Mouse (Mus musculus): Measurements from ENCODE around the gene Trmo.

The Trmo gene

GRCm38 (mm10) chr4:46389013-46389611, at the start of gene Trmo:
Trmo (minus strand) TSS chr4:46389437.
- peak; percentile 99 for DNase-seq (ENCODE audit: low read depth)

DNA sequence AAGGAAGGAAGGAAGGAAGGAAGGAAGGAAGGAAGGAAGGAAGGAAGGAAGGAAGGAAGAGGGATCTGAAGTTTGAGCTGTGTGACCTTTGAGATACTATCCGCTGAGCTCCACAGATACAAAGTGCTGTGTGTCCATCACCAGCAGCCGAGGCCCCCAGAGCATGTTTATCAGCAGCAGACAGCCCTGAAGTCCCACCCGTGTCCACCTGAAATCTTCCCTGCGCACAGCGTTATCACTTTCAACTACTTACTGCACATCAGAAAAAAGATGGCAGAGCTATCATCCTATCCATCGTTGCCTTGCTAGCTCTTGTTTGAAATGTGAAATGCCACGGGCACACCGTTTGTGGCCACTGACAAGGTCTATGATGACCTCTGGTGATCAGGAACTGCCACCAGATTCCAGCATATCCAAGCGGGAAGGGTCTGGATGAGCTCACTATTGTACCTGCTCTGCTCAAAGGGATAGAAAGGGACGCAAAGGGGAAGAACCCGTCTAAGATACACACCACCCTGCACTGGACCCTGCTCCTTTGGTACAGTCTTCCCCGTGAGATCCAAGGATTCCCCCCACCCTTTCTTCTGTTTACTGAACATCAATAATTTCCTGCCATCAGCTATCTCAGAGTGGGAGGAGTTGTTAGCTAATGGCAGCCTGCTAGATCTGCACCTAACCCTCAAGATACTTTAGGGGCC, 43.3 kb upstream of the Trmo start:
- DNase-seq (ENCODE audit: low read depth): no peak

- no peak for DNase-seq (ENCODE audit: low read depth)
Observed at GRCm38 (mm10) chr4:46428903-46429499, 39.8 kb upstream of the Trmo start.

- peak; percentile 82 for DNase-seq (ENCODE audit: low read depth)
Observed at GRCm38 (mm10) chr4:46422625-46423024, 33.4 kb upstream of the Trmo start.

DNA sequence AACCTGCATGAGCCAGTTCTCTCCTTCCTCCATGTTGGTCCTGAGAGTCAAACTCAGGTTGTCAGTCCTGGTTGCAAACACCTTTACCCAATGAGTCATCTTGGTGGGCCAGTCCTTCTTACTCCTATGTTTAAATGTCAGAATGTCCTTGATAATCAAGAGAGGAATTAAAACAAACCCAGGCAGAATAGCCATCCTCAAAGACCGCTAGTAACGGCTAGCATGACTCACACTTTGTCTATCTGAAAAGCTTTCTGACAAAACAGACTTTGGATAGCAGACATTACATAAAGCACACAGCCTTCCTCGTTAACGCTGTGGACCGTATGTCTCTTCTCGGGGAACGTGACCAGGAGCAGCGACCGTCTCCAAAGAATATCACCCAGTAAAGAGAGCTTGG, 29.6 kb upstream of the Trmo start:
- DNase-seq (ENCODE audit: low read depth): peak; percentile 60

DNA sequence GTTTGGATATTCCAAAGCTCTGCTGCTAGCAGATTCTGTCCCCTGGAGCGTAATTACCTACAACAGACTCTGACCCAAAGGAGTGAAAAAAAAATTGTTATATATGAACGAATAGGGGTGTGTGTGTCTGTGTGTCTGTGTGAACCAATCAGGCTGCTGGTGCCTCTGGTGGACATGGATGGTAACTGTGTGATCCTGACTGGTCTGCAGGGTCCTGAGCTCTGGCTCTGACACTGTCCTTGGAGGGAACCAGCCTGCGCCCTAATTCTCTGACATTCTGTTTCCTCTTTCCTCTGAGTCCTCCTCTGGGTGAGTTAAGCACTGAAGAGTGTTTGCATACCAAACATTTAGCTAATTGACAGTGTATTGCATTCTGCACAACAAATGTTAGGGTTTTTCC, 28.3 kb upstream of the Trmo start:
- DNase-seq (ENCODE audit: low read depth): peak; percentile 44

GRCm38 (mm10) chr4:46413406-46413805, 24.2 kb upstream of the Trmo start, which contains the start of gene Hemgn:
Hemgn (minus strand) TSS chr4:46413506.
- no peak for DNase-seq (ENCODE audit: low read depth)

DNA sequence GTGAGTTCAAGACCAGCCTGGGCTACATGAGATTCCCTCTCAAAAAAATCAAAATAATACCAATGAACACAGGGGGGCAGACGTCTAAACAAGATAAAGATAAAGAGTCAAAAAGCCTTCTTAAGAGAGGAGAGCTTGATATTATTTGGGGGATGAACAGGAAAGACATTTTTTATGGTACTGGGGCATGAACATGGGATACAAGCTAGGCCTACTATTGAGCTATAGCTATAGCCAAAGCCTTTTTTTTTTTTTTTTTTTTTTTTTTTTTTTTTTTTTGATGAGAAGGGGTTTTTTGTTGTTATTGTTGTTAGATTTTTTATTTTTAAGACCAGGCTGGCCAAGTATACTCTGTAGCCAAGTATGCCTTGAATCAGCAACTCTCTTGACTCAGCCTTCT, 22.9 kb upstream of the Trmo start:
- peak; percentile 70 for DNase-seq (ENCODE audit: low read depth)

GRCm38 (mm10) chr4:46411489-46411888, 22.3 kb upstream of the Trmo start:
- DNase-seq (ENCODE audit: low read depth): peak; percentile 86

DNA sequence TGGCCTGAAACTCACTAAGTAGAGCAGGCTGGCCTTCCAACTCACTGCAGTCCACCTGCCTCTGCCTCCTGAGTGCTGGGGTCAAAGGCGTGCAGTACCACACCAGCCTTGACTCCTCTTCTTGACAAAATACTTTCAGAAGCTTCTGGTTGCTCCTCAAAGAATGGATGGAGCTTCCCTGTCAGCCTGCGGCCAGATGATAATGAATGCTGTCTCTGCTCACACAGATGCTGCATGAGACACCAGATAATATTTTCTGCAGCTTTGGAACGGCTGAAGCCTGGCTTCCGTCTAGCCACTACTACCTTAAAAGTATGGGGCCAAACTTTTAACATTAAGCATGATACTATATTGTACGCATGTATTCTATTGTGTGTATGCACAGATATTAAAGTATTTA, 21.4 kb upstream of the Trmo start:
- no peak for DNase-seq (ENCODE audit: low read depth)

GRCm38 (mm10) chr4:46406966-46407703, 17.9 kb upstream of the Trmo start:
- no peak for DNase-seq (ENCODE audit: low read depth)

- DNase-seq (ENCODE audit: low read depth): peak; percentile 94
Observed at GRCm38 (mm10) chr4:46404042-46404795, 15.0 kb upstream of the Trmo start.

- DNase-seq (ENCODE audit: low read depth): no peak
Observed at GRCm38 (mm10) chr4:46398839-46399238, 9.6 kb upstream of the Trmo start.

DNA sequence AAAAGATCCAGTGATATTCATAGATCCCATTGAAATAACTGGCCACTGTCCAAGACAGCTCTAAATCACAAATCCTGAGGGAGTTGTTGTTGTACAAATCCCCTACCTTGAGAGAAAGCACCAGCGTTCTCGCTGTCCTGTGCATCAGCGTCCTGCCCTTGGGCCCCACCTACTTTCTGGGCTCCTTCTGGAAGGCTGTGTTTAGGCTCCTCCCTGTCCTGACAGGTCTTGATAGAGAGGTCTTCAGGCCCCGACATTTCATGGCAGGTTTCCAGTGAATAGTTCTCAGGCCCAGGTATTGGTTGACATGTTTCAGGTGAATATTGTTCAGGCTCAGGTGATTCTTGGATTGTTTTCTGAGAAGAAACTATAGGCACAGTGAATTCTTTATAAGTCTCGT, 6.5 kb upstream of the Trmo start:
- DNase-seq (ENCODE audit: low read depth): no peak

DNA sequence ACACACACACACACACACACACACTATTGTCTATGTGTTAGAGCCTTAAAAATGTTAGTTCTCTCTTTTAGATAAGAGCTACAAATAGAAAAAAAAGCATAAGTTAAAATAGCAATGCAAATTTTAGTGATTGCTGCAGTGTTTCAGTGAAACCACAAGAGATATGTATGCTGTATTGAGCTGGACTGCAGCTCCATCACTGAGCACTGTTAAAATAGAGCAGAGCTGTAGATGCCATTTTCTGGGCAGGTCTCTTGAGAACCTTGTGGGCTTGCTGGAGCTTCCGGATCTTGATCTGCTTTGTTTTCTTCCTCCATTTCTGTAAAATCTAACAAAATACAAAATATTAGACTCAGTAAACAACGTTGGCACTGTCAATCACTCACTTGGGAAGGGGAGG, 5.2 kb upstream of the Trmo start:
- no peak for DNase-seq (ENCODE audit: low read depth)

DNA sequence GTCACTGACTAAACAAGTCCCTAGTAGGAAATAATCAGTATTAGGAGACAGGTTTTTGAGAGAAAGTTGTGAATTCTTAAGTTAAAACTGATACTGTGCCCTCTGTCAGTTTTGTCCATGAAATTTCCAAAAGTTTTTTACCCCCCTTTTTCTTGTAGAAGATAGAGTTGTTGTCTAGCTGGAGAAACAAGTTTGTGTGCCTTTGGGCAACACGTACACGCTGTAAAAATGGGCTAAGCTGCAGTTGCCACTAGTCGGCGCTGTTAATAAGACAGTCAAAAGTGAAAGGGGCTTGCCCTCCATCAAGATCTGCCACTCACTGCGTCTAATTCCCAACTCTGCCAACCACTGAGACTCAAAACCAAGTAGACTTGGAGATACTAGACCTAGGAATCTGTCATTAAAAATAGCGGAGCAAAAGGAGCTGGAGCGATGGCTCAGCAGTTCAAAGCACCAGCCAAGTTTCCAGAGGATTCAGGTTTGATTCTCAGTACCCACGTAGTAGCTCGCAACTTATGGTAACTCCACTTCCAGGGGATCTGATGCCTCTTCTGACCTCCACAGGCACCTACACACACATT, 1.2 kb upstream of the Trmo start:
- peak; percentile 97 for DNase-seq (ENCODE audit: low read depth)

- DNase-seq (ENCODE audit: low read depth): peak; percentile 73
Observed at GRCm38 (mm10) chr4:46389612-46390341, 540 bp upstream of the Trmo start.

- no peak for DNase-seq (ENCODE audit: low read depth)
Observed at GRCm38 (mm10) chr4:46388556-46388955, 681 bp downstream of the Trmo start.

- peak; percentile 84 for DNase-seq (ENCODE audit: low read depth)
Observed at GRCm38 (mm10) chr4:46374869-46375368, 14.3 kb downstream of the Trmo start.

GRCm38 (mm10) chr4:46374455-46374854, 14.8 kb downstream of the Trmo start:
- peak; percentile 66 for DNase-seq (ENCODE audit: low read depth)

GRCm38 (mm10) chr4:46371030-46371429, 18.2 kb downstream of the Trmo start:
- no peak for DNase-seq (ENCODE audit: low read depth)
